In the genomic region with DNA sequence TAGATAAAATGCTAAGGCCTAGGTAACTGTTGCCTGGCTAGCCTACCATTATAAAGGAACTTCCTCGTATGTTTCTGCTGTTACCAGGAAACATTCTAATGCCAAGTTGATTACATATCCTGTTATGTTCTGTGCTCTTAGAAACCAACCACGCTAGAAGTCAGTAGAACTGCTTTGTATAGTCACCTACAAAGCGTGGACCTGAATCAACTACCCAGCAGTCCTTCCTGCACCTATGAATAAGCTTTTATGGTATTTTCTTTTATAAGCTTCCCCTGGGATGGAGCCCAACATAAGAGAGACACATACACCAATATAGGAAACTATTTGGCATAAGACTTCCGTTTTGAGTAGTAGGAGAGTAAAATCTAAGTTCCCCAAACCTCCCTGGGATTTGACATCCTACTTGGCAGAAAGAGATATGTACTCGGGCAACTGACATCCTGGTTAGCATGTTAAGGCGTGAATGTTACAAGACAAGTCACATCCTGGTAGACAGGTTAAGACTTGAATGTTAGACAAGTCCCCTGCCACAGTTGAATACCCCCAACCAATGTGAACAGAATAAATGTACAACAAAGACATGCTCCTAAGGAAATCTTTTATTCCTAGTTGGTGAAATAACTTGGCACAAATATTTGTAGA, we compare ENCODE assay signal across 20 mouse cellular contexts. TPM values are rescaled to one million over a fixed set of nuclear protein-coding genes. Genes with fewer than 3 reads are reported as not detected.
A peak's percentile ranks its signal among the peaks of the same experiment; 100 is the strongest.
DNase-seq lines count a peak whose midpoint lies in the region; ATAC-seq and TF ChIP-seq lines count a peak whose summit lies in the region.
"Had no signal": no experiment of that assay in that cellular context is flagged by ENCODE, and none has a peak within 500 bp of the region (broad histone marks: within the 10 kb centered on the region; RNA-seq: fewer than 3 reads in every experiment).

No protein-coding gene starts in this region.

- H3K9ac ChIP-seq in heart, postnatal 0 days (replicated peaks; ENCODE audit: low read depth, low read length): no peak overlapping the region
- H3K9ac ChIP-seq in heart, embryonic 12.5 days: no peak overlapping the region
- H3K9ac ChIP-seq in intestine, embryonic 15.5 days: no peak overlapping the region
- H3K9ac ChIP-seq: hindbrain, embryonic 14.5 days; limb, embryonic 13.5 days had no signal

- H3K4me3 ChIP-seq in heart, postnatal 0 days (ENCODE audit: low read depth, low read length): no peak overlapping the region
- no peak overlapping the region for H3K4me3 ChIP-seq in heart, embryonic 12.5 days
- no peak overlapping the region for H3K4me3 ChIP-seq in intestine, embryonic 15.5 days (replicated peaks)
- H3K4me3 ChIP-seq: heart, embryonic 10.5 days; limb, embryonic 13.5 days had no signal

- 63% methylated on average over 6 of the region's 6 CpGs for WGBS in heart, postnatal 0 days
- 70% methylated on average over 6 of the region's 6 CpGs for WGBS in heart, embryonic 12.5 days
- WGBS in intestine, embryonic 15.5 days: 77% methylated on average over 6 of the region's 6 CpGs

- no peak overlapping the region for H3K27ac ChIP-seq in heart, postnatal 0 days (ENCODE audit: low read depth)
- no peak overlapping the region for H3K27ac ChIP-seq in heart, embryonic 12.5 days (ENCODE audit: poor library complexity, severe bottlenecking)
- H3K27ac ChIP-seq in intestine, embryonic 15.5 days: no peak overlapping the region
- H3K27ac ChIP-seq: heart, embryonic 10.5 days; hindbrain, embryonic 14.5 days; kidney, postnatal 0 days; limb, embryonic 13.5 days had no signal

- H3K4me1 ChIP-seq in heart, postnatal 0 days (ENCODE audit: control insufficient read depth, insufficient read depth): 0 out of 2 replicates have a peak, but pooled peaks cover 4% of the 10 kb centered on the region
- peaks cover 11% of the 10 kb centered on the region for H3K4me1 ChIP-seq in heart, embryonic 12.5 days (replicated peaks)
- H3K4me1 ChIP-seq in intestine, embryonic 15.5 days (replicated peaks): peaks cover 6% of the 10 kb centered on the region; the same call in 1 of the 2 replicates

- no peak for TF ChIP-seq CTCF in heart, postnatal 0 days (IDR thresholded peaks at IDR 0.05; ENCODE audit: low read depth)

- no peak for TF ChIP-seq EP300 in heart, postnatal 0 days (IDR thresholded peaks at IDR 0.05; ENCODE audit: low read depth)

- no peak for ATAC-seq in heart, postnatal 0 days (ENCODE audit: insufficient read depth, low read depth)
- ATAC-seq in heart, embryonic 12.5 days (ENCODE audit: insufficient number of reproducible peaks, low FRiP score): no peak
- peak; percentile 58 for ATAC-seq in activated CD4-positive, CD25-positive, alpha-beta regulatory T cell, adult 4 months
- no peak for ATAC-seq in intestine, embryonic 15.5 days
- ATAC-seq: forebrain, embryonic 16.5 days had no signal

- H3K36me3 ChIP-seq in heart, postnatal 0 days (replicated peaks; ENCODE audit: control insufficient read depth, insufficient read depth, low read length): no peaks in the 10 kb centered on the region
- no peaks in the 10 kb centered on the region for H3K36me3 ChIP-seq in heart, embryonic 12.5 days
- H3K36me3 ChIP-seq in splenic B cell, adult 2 months (ENCODE audit: control insufficient read depth, insufficient read depth, low read length, poor library complexity, severe bottlenecking): no peaks in the 10 kb centered on the region
- no peaks in the 10 kb centered on the region for H3K36me3 ChIP-seq in intestine, embryonic 15.5 days
- H3K36me3 ChIP-seq: heart, embryonic 10.5 days; limb, embryonic 13.5 days had no signal

- H3K9me3 ChIP-seq in heart, postnatal 0 days (replicated peaks; ENCODE audit: control insufficient read depth, low read length): no peaks in the 10 kb centered on the region
- no peaks in the 10 kb centered on the region for H3K9me3 ChIP-seq in heart, embryonic 12.5 days (replicated peaks)
- H3K9me3 ChIP-seq in intestine, embryonic 15.5 days: no peaks in the 10 kb centered on the region
- H3K9me3 ChIP-seq: heart, embryonic 10.5 days; limb, embryonic 13.5 days had no signal

- no peak overlapping the region for H3K4me2 ChIP-seq in heart, postnatal 0 days (ENCODE audit: low read depth, low read length)
- no peak overlapping the region for H3K4me2 ChIP-seq in heart, embryonic 12.5 days
- no peak overlapping the region for H3K4me2 ChIP-seq in intestine, embryonic 15.5 days (replicated peaks)
- H3K4me2 ChIP-seq: hindbrain, embryonic 14.5 days; limb, embryonic 13.5 days had no signal

- no peaks in the 10 kb centered on the region for H3K27me3 ChIP-seq in heart, postnatal 0 days (ENCODE audit: control insufficient read depth, insufficient read depth, low read length)
- H3K27me3 ChIP-seq in heart, embryonic 12.5 days (replicated peaks): no peaks in the 10 kb centered on the region
- H3K27me3 ChIP-seq in splenic B cell, adult 2 months (ENCODE audit: control insufficient read depth, insufficient read depth, low read length, poor library complexity, severe bottlenecking): no peaks in the 10 kb centered on the region
- no peaks in the 10 kb centered on the region for H3K27me3 ChIP-seq in intestine, embryonic 15.5 days (replicated peaks)

- DNase-seq in heart, postnatal 0 days (ENCODE audit: low spot score): peak; percentile 24
- peak; percentile 55 for DNase-seq in CD4-positive helper T cell, adult 2 months (ENCODE audit: low read depth, low spot score)
- peak; percentile 67 for DNase-seq in splenic B cell, adult 2 months (ENCODE audit: low read depth, low spot score)
- no peak for DNase-seq in cerebellum, adult 11-12 months
- DNase-seq: adrenal gland, postnatal 10 days; cerebellum, postnatal 14 days; embryo, embryonic 11 days; heart, postnatal 14 days; kidney, adult 18-20 months; lung, adult 18-20 months; lung, postnatal 4 days had no signal

RNA-seq across cellular contexts. Expression of a gene that starts 13.2 kb away (rescaled TPM):
- 177 and 179 TPM in 2 replicates for total RNA-seq in heart, postnatal 0 days (2014; rRNA removed; ENCODE audit: low replicate concordance)
- polyA plus RNA-seq in heart, postnatal 0 days (2015; fragmentation: Nextera tagmentation; extraction: Ambion mirVana): 131 and 159 TPM in 2 replicates
- 73.1 and 74.9 TPM in 2 replicates for polyA plus RNA-seq in heart, embryonic 12.5 days (2016; fragmentation: Nextera tagmentation; extraction: Ambion mirVana)
- 100 to 1,000 TPM in 1 of 2 experiments, 10 to 100 TPM in 1; 99.9 to 115 TPM for polyA plus RNA-seq in activated CD4-positive, CD25-positive, alpha-beta regulatory T cell, adult 4 months (2017; shearing (Covaris generic))
- 115 and 138 TPM in 2 replicates for polyA plus RNA-seq in intestine, embryonic 15.5 days (2015; fragmentation: Nextera tagmentation; extraction: Ambion mirVana)

RNA-seq across cellular contexts. Expression of a gene that starts 44.1 kb away (rescaled TPM):
- 0.58 TPM in 1 of 2 replicates, not detected in the other for total RNA-seq in heart, postnatal 0 days (2014; rRNA removed; ENCODE audit: low replicate concordance)
- 0.07 and 0.14 TPM in 2 replicates for polyA plus RNA-seq in heart, postnatal 0 days (2015; fragmentation: Nextera tagmentation; extraction: Ambion mirVana)
- polyA plus RNA-seq in heart, embryonic 12.5 days (2016; fragmentation: Nextera tagmentation; extraction: Ambion mirVana): 0.10 TPM in 1 of 2 replicates, not detected in the other
- not detected for polyA plus RNA-seq in activated CD4-positive, CD25-positive, alpha-beta regulatory T cell, adult 4 months (2017; shearing (Covaris generic))
- polyA plus RNA-seq in intestine, embryonic 15.5 days (2015; fragmentation: Nextera tagmentation; extraction: Ambion mirVana): 0.06 and 0.10 TPM in 2 replicates
- polyA plus RNA-seq: limb, embryonic 13.5 days; neural tube, embryonic 11.5 days had no signal
